In the genomic region with DNA sequence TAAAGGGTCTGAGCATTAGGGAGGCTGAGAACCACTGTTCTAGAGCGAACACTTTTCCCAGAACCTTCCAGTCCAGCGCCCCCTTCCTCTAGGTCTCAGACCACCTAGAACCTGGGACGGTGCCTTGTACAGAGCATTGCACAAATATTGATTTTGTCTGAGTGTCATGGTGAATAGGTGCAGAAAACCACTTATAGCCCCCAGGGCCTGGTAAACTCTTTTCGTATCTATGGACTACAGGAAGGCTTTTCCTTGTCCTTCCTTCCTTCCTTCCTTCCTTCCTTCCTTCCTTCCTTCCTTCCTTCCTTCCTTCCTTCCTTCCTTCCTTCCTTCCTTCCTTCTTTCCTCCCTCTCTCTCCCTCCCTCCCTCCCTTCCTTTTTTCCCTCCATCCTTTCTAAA, we compare ENCODE assay signal across 8 mouse cellular contexts. TPM values are rescaled to one million over a fixed set of nuclear protein-coding genes. Genes with fewer than 3 reads are reported as not detected.
DNase-seq lines count a peak whose midpoint lies in the region; ATAC-seq and TF ChIP-seq lines count a peak whose summit lies in the region.

Qpct (plus strand) TSS at position 301 of the 400 bp plus-strand sequence.

- H3K9ac ChIP-seq in lung, embryonic 14.5 days: peak within 1 kb of the TSS; percentile 47
- peak within 1 kb of the TSS; percentile 26; the same call in 1 of the 2 replicates for H3K9ac ChIP-seq in intestine, postnatal 0 days (ENCODE audit: low read depth, low read length)
- H3K9ac ChIP-seq in neural tube, embryonic 12.5 days: peak within 1 kb of the TSS; percentile 41

- H3K4me2 ChIP-seq in lung, embryonic 14.5 days: peak within 1 kb of the TSS; percentile 97
- peak within 1 kb of the TSS; percentile 90 for H3K4me2 ChIP-seq in intestine, postnatal 0 days (replicated peaks; ENCODE audit: low read depth)
- H3K4me2 ChIP-seq in neural tube, embryonic 12.5 days (replicated peaks): peak within 1 kb of the TSS; percentile 76

- H3K4me3 ChIP-seq in lung, embryonic 14.5 days (ENCODE audit: low read depth, low read length): peak within 1 kb of the TSS; percentile 52
- H3K4me3 ChIP-seq in intestine, postnatal 0 days (ENCODE audit: low read depth, low read length): peak within 1 kb of the TSS; percentile 51
- peak within 1 kb of the TSS; percentile 44 for H3K4me3 ChIP-seq in neural tube, embryonic 12.5 days

- TF ChIP-seq CTCF in lung, embryonic 14.5 days (IDR thresholded peaks at IDR 0.05; ENCODE audit: low read depth): no peak
- no peak for TF ChIP-seq CTCF in intestine, postnatal 0 days (IDR thresholded peaks at IDR 0.05; ENCODE audit: low read depth)

- no peaks in the 10 kb centered on the region for H3K36me3 ChIP-seq in lung, embryonic 14.5 days (ENCODE audit: insufficient read depth)
- no peaks in the 10 kb centered on the region for H3K36me3 ChIP-seq in intestine, postnatal 0 days (ENCODE audit: control insufficient read depth, insufficient read depth)
- H3K36me3 ChIP-seq in neural tube, embryonic 12.5 days: no peaks in the 10 kb centered on the region

- WGBS in lung, embryonic 14.5 days: 58% methylated on average over 4 of the region's 4 CpGs
- WGBS in intestine, postnatal 0 days: 62% methylated on average over 4 of the region's 4 CpGs
- WGBS in neural tube, embryonic 12.5 days: 73% methylated on average over 4 of the region's 4 CpGs

- H3K27me3 ChIP-seq in lung, embryonic 14.5 days (ENCODE audit: insufficient read depth, low read length): peaks cover 10% of the 10 kb centered on the region; the same call in 1 of the 2 replicates
- peaks cover 16% of the 10 kb centered on the region; the same call in 1 of the 2 replicates for H3K27me3 ChIP-seq in intestine, postnatal 0 days (replicated peaks; ENCODE audit: control insufficient read depth, insufficient read depth, low read length)
- H3K27me3 ChIP-seq in neural tube, embryonic 12.5 days (replicated peaks): peaks cover 9% of the 10 kb centered on the region

- no peak for DNase-seq in adrenal gland, postnatal 10 days
- no peak for DNase-seq in adrenal gland, adult 18-20 months (ENCODE audit: low spot score in 2 of 2)
- no peak for DNase-seq in lung, embryonic 14.5 days
- DNase-seq in lung, adult 18-20 months: no peak
- no peak for DNase-seq in cerebellum, postnatal 25 days
- no peak for DNase-seq in cerebellum, adult 11 months

- H3K4me1 ChIP-seq in lung, embryonic 14.5 days (ENCODE audit: insufficient read depth): no peaks in the 10 kb centered on the region
- H3K4me1 ChIP-seq in intestine, postnatal 0 days (replicated peaks; ENCODE audit: control insufficient read depth, insufficient read depth, low read length): no peaks in the 10 kb centered on the region
- no peaks in the 10 kb centered on the region for H3K4me1 ChIP-seq in neural tube, embryonic 12.5 days

- ATAC-seq in lung, embryonic 14.5 days (ENCODE audit: insufficient read depth): no peak
- no peak for ATAC-seq in intestine, postnatal 0 days
- ATAC-seq in neural tube, embryonic 12.5 days (ENCODE audit: low FRiP score, low read depth): no peak

- H3K9me3 ChIP-seq in lung, embryonic 14.5 days (ENCODE audit: low read depth, low read length): no peaks in the 10 kb centered on the region
- no peaks in the 10 kb centered on the region for H3K9me3 ChIP-seq in intestine, postnatal 0 days (ENCODE audit: control insufficient read depth)
- no peaks in the 10 kb centered on the region for H3K9me3 ChIP-seq in neural tube, embryonic 12.5 days

- H3K27ac ChIP-seq in lung, embryonic 14.5 days (ENCODE audit: low read depth): no peak within 1 kb of the TSS
- no peak within 1 kb of the TSS for H3K27ac ChIP-seq in intestine, postnatal 0 days (ENCODE audit: low read depth, low read length)
- H3K27ac ChIP-seq in neural tube, embryonic 12.5 days: no peak within 1 kb of the TSS

RNA-seq across cellular contexts. Expression of gene Qpct, which starts in this region (rescaled TPM):
- total RNA-seq in adrenal gland, postnatal 10 days (2021): 10 to 100 TPM; 17.7 to 24.7 TPM
- 1 to 10 TPM; 7.3 to 8.1 TPM for total RNA-seq in adrenal gland, adult 18-20 months (2021)
- polyA plus RNA-seq in lung, embryonic 14.5 days (2014; fragmentation: Nextera tagmentation; extraction: Ambion mirVana): 8.0 and 8.9 TPM in 2 replicates
- 23.9 and 24.8 TPM in 2 replicates for polyA plus RNA-seq in intestine, postnatal 0 days (2015; fragmentation: Nextera tagmentation; extraction: Ambion mirVana)
- polyA plus RNA-seq in neural tube, embryonic 12.5 days (2016; fragmentation: Nextera tagmentation; extraction: Ambion mirVana): 8.2 and 9.2 TPM in 2 replicates
